Mouse (Mus musculus) kidney, adult 9 months (tissue): ENCODE results near the gene Cebpb.

Experiments
- DNase-seq: peaks from one replicate; pipeline ENCODE4 v3.0.0; 2022

Gene Cebpb

DNA sequence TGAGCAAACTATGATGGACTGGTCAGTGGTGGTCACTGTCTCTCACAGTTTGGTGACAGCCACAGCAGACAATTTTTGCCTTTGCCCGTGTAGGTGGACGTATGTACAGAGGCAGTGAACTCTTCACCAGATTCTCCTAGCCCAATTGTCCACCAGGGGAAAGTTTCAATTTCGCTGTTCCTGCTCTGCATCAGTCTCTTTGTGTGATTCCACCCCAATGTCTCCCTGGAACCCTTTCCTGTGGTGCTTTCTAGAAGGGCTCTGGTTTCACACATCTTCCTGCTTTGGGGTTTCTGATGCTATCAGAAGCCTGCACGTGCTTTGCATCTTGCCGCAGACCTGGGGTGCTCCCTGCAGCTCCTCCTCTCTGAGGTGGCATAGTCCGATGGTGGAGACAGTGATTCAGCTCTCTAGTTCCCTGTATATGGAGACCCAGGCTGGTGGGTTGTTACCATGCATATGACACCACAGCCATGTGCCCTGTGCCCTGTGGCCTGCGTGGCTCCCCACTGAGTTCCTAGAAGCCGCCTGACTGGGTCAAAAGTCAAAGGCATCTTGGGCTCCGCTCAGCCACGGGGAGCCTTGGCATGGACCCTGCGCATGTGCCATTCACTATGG, 35.0 kb downstream of the Cebpb start:
- DNase-seq = no peak

GRCm38 (mm10) chr2:167725879-167726278, 37.2 kb downstream of the Cebpb start:
- no peak for DNase-seq

GRCm38 (mm10) chr2:167727161-167727560, 38.4 kb downstream of the Cebpb start:
- DNase-seq = peak; percentile 73

- DNase-seq = no peak
Measured at GRCm38 (mm10) chr2:167730036-167730435, 41.3 kb downstream of the Cebpb start.

GRCm38 (mm10) chr2:167731149-167731548, 42.4 kb downstream of the Cebpb start:
- DNase-seq = no peak

DNA sequence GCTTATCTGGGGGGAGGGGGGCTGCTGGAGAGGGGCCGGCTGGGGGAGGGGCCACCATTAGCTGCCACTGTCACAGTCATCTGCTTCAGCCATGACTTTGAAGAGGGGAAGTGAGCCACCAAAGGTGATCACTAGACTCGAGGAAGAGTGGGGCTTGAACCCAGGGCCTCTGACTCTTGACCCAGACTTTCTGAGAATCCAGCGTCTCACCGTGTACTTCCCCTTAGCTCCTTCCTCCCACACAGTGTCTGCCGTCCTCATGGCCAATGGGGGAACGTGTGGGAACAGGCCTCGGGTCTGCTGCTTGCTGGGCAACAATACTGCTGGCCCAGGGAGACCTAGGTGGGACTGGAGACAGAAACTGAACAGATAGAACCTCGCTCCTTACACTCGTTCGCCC, 46.1 kb downstream of the Cebpb start:
- DNase-seq = no peak

GRCm38 (mm10) chr2:167739030-167739429, 50.3 kb downstream of the Cebpb start:
- DNase-seq = no peak
